ENCODE assay signal across 38 mouse cellular contexts in genomic region chr3:98229943-98230342, GRCm38 (mm10). TPM values are rescaled to one million over a fixed set of nuclear protein-coding genes. Genes with fewer than 3 reads are reported as not detected.
"Had no signal": no experiment of that assay in that cellular context is flagged by ENCODE, and none has a peak within 500 bp of the region (broad histone marks: within the 10 kb centered on the region; RNA-seq: fewer than 3 reads in every experiment).

No protein-coding gene starts in this region.

- H3K9ac ChIP-seq: heart, embryonic 12.5 days; heart, embryonic 13.5 days; heart, embryonic 15.5 days; hindbrain, embryonic 12.5 days; hindbrain, embryonic 13.5 days; hindbrain, embryonic 14.5 days; hindbrain, embryonic 15.5 days; intestine, embryonic 15.5 days; kidney, embryonic 15.5 days had no signal

- DNase-seq: heart, adult 2 months; heart, postnatal 10 days; heart, postnatal 14 days; heart, postnatal 36 days; heart, postnatal 4 days; kidney, adult 11 months; kidney, adult 18-20 months; kidney, adult 2 months; kidney, adult 8-10 months; kidney, adult 9 months; kidney, postnatal 10 days; kidney, postnatal 14 days; kidney, postnatal 25 days; kidney, postnatal 36 days; layer of hippocampus, adult 9-11 months; layer of hippocampus, postnatal 36 days had no signal

- ATAC-seq: hindbrain, embryonic 16.5 days; hindbrain, postnatal 0 days; intestine, embryonic 15.5 days; intestine, embryonic 16.5 days; intestine, postnatal 0 days had no signal

- H3K9me3 ChIP-seq: heart, embryonic 10.5 days; heart, embryonic 12.5 days; heart, embryonic 13.5 days; heart, embryonic 15.5 days; hindbrain, embryonic 10.5 days; hindbrain, embryonic 12.5 days; hindbrain, embryonic 13.5 days; hindbrain, embryonic 15.5 days; intestine, embryonic 15.5 days; kidney, embryonic 15.5 days had no signal

- H3K27me3 ChIP-seq: heart, embryonic 15.5 days; hindbrain, embryonic 13.5 days; hindbrain, embryonic 15.5 days; intestine, embryonic 15.5 days had no signal

- H3K4me3 ChIP-seq: heart, adult 2 months; heart, embryonic 10.5 days; heart, embryonic 12.5 days; heart, embryonic 13.5 days; heart, embryonic 15.5 days; hindbrain, embryonic 10.5 days; hindbrain, embryonic 12.5 days; hindbrain, embryonic 13.5 days; hindbrain, embryonic 15.5 days; intestine, embryonic 15.5 days; kidney, embryonic 15.5 days; layer of hippocampus, adult 2 months had no signal

- H3K4me1 ChIP-seq: hindbrain, embryonic 10.5 days; hindbrain, embryonic 12.5 days; hindbrain, embryonic 13.5 days; hindbrain, embryonic 15.5 days had no signal

- H3K27ac ChIP-seq: heart, adult 2 months; heart, embryonic 10.5 days; heart, embryonic 13.5 days; heart, embryonic 15.5 days; hindbrain, embryonic 10.5 days; hindbrain, embryonic 12.5 days; hindbrain, embryonic 13.5 days; hindbrain, embryonic 14.5 days; hindbrain, embryonic 15.5 days; hindbrain, postnatal 0 days; intestine, embryonic 15.5 days; kidney, embryonic 15.5 days; kidney, postnatal 0 days; layer of hippocampus, adult 2 months had no signal

- H3K4me2 ChIP-seq: heart, embryonic 11.5 days; heart, embryonic 12.5 days; heart, embryonic 13.5 days; heart, embryonic 15.5 days; hindbrain, embryonic 12.5 days; hindbrain, embryonic 13.5 days; hindbrain, embryonic 14.5 days; hindbrain, embryonic 15.5 days; intestine, embryonic 15.5 days; kidney, embryonic 15.5 days had no signal

- H3K36me3 ChIP-seq: heart, embryonic 10.5 days; heart, embryonic 12.5 days; heart, embryonic 13.5 days; heart, embryonic 15.5 days; hindbrain, embryonic 10.5 days; hindbrain, embryonic 12.5 days; hindbrain, embryonic 13.5 days; hindbrain, embryonic 15.5 days; intestine, embryonic 15.5 days; kidney, embryonic 15.5 days had no signal

RNA-seq across cellular contexts. Expression of gene Reg4, which starts 8.0 kb away (rescaled TPM):
- polyA plus RNA-seq: heart, adult 2 months; heart, embryonic 10.5 days; heart, embryonic 11.5 days; heart, embryonic 12.5 days; heart, embryonic 13.5 days; heart, embryonic 15.5 days; heart, embryonic 16.5 days; heart, postnatal 0 days; hindbrain, embryonic 10.5 days; hindbrain, embryonic 11.5 days; hindbrain, embryonic 12.5 days; hindbrain, embryonic 13.5 days; hindbrain, embryonic 14.5 days; hindbrain, embryonic 15.5 days; hindbrain, embryonic 16.5 days; kidney, adult 2 months; kidney, embryonic 14.5 days had no signal
